Mouse (Mus musculus): ENCODE measurements around the gene Mvb12b. TPM values are rescaled to one million over a fixed set of nuclear protein-coding genes. Genes with fewer than 3 reads are reported as not detected.

The Mvb12b gene
- total RNA-seq, 2 experiments from 2014 or later, result 83.8 to 84.3 TPM

DNA sequence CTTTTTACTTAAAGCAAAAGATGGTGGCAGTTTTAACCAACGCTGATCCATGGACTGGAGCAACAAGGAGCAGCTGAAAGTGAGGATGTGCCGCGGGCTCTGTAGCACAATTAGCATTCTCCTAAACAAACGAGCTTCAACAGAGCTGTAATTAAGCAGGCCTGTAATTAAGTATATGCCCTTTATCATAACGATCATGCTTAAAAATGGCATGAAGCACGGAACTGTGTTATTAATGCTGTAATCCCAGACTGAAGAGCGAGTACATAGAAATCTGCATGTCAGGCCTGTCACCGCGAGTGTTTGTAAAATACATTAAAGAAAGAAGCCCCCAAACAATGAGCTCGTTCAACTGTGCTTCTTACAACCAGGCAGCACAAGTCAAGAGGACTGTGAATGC lies 128.3 kb downstream of the Mvb12b start:
- DNase-seq (ENCODE audit: low spot score in 2 of 2), result no peak
- intact Hi-C loops (cut with DNase I), result no loop called here

DNA sequence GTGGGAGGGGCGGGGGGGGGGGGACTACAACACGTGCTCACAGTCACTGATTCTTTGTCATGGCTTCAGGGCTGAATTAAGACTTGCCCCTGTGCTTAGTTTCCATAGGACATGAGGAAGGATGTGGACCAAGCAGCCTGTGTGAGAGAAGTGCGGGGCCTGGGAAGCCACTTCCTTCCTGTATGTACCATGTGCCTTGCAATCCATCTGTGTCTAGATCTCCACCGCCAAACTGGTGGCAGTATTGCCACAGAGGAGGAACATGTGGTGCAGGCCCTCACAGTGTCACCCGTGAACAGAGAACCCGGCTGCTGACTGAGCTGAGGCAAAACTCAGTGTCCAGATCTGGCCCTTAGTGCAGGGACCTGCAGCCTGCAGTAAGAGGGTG lies 132.1 kb downstream of the Mvb12b start:
- intact Hi-C loops (cut with DNase I), result no loop called here
- peak; percentile 32 to 37 for DNase-seq (ENCODE audit: low spot score in 2 of 2)

DNA sequence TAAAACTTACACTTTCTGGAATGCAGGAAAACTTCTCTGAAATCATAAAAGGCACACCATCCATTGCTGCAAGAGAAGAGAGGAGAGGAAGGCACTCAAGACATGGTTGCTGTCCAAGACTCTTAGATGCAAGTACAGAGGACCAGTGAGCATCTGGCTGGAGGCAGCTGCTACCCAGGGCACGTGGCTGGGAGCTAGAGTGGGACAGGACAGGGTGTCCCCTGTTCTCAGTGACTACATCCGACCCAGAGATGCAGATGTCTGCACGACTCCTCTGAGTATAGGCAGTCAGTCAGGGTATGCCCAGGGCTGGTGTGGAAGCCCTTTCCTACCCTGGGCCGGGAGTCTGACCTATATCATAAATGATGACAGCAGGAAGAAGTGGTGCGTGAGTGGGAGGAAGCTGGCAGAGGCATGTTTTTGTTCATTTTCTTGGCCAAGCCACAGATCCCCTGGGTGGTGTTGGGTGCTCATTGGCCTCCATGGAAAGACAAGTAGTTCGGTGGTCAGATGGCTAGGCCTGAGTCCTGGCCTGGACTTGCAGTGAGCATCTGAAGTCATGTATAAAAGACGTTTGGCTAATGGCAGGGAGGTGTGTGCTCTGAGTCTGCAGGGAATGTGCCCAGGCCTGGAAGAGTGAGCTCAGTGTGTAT lies 132.6 kb downstream of the Mvb12b start:
- intact Hi-C loops (cut with DNase I), result loop anchor here (5.0 kb wide), 1 partner anchor 32 kb away; no protein-coding TSS in a partner anchor

DNA sequence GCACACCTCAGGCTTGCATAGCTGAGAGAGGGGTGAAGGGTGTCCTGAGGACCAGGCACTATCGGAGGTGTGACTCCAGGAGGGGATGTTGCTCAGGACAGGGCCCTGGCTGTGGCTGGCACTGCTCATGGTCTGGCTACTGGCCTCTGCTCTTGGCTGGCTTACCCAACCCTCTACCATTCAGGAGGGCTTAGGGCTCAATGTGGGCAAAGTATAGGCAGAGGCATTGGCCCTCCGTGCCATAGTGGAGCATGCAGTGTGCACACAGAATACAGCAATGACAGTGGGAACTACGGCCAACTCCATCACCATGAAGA lies 133.5 kb downstream of the Mvb12b start:
- no peak for DNase-seq (ENCODE audit: low spot score in 2 of 2)
- intact Hi-C loops (cut with DNase I), result loop anchor here (5.0 kb wide), 1 partner anchor 33 kb away; no protein-coding TSS in a partner anchor

More for the DNA sequence above, 132.6 kb downstream of the Mvb12b start:
- DNase-seq (ENCODE audit: low spot score in 2 of 2), result no peak

DNA sequence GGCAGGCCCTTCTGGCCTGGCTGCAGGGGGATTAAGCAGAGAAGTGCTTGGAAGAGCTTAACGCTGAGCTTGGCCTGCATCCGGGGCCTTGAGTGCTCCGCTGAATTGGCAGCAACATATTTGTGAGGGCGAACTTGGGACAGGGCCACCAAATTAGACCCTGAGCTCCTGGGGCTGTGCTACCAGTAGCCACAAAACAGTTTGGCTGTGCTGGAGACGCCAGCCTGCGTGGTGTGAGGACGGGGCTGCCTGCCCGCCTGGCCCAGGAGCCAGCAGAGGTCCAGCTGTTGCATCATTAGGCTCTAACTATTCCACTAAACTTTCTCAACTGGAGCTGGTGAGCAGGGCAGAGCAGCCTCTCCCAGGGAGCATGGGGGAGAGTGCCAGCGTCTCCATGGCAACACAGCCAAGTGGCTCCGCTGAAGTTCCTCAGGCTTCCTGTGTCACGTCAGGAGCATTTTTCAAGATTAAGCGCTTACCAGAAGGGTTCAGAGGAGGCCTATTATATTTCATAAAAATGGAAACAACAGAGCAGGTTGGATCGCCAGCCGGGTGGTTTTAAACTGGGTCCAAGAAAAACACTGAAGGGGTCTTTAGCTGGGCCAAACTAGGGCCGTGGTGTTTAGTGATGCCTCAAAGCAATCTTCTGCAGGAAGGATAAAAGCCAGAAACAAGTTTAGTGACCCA lies 134.0 kb downstream of the Mvb12b start:
- intact Hi-C loops (cut with DNase I), result loop anchor here (5.0 kb wide), 1 partner anchor 34 kb away; no protein-coding TSS in a partner anchor
- DNase-seq (ENCODE audit: low spot score in 2 of 2), result peak; percentile 70 to 75

DNA sequence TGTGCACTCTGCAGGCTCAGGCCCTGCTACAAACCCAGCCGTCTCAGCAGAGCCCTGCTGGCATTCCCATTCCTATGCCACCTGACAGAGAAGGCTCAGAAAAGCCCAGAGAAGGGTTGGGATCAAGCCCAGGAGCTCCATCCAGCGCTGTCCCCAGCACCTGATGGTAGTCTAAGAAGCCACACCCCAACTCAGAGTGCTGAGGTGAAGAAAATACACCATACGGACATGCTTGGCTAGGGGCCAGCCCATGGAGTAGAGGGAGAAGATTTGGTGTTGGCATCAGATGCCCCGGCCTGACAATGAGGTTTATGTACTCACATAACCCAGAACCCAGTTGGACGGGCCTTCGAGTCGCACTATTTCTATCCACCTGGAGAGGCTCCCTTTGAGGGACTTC lies 137.1 kb downstream of the Mvb12b start:
- no peak for DNase-seq (ENCODE audit: low spot score in 2 of 2)
- intact Hi-C loops (cut with DNase I), result loop anchor here (5.0 kb wide), 1 partner anchor 37 kb away; no protein-coding TSS in a partner anchor

DNA sequence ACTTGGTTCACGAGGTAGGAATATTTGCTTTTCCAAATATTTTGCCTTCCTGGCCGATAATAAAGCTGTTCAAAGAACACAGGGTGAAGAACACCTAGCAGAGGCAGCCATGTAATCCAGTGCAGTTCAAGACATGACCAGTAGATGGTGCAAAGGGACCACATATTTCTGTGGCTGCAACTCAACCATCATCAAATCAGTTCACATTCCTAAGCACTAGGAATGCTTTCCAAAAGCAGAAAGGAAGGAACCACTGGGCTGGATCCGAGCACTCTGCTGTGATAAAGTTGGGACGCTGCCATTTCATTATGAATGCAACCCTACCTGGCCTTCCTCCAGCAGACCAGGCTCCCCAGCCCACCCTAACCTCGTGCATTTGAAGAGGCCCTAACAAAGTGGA lies 141.3 kb downstream of the Mvb12b start:
- intact Hi-C loops (cut with DNase I), result loop anchor here (5.0 kb wide), 2 partner anchors 76 to 211 kb away; no protein-coding TSS in a partner anchor
- DNase-seq (ENCODE audit: low spot score in 2 of 2), result peak; percentile 65 to 83

DNA sequence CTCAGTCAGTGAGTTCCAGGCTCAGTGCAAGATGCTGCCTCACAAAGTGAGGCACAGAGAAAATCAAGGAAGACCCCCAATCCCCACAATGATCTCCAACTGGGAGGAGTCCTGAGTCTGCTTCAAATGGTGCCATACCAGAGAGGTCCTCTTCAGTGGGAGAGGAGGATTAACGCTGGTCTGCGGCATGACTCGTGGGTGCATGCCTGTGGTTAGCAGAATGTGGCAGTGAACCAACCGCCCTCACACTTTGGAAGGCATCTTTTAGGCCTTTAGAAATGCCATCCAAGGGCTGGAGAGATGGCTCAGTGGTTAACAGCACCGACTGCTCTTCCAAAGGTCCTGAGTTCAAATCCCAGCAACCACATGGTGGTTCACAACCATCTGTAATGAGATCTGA lies 142.0 kb downstream of the Mvb12b start:
- intact Hi-C loops (cut with DNase I), result loop anchor here (5.0 kb wide), 2 partner anchors 77 to 212 kb away; no protein-coding TSS in a partner anchor
- DNase-seq (ENCODE audit: low spot score in 2 of 2), result no peak

DNA sequence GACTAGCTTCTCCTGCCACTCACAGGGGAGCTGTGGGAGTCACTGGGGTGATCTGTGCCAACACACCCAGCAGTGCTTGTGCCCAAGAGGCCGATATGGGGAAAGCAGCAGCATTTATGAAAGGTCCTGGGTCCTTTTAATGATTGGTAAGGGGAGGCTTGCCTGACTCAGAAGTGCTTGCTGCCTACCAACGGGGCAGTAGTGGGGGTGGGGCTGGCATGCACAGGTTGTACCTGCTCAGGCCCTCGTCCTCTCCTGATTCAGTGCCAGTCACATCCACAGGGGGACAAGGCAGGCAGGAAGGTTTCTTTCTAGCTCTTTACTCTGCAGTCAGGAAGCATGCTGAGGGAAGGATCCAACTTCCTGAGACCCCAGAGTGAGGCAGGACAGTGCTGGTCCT lies 150.6 kb downstream of the Mvb12b start:
- intact Hi-C loops (cut with DNase I), result no loop called here
- DNase-seq (ENCODE audit: low spot score in 2 of 2), result no peak

DNA sequence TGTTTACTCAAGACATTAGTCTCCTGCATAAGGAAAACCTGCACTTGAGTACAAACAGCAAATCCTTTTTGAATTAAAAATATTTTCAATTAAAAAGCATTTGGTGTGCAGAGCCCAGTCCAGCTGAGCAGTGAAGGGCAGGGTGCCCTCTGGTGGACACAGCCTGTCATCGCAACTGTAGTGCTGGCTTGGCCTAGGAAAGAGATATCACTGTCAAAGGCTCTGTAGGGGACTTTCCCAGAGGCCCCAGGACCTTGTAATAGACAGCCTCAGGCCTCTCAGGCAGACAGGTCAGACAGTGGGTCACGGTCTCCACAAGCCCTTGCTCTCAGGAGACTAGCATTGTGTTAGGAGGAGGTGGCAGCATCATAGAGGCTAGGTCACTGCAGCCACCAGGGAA lies 151.0 kb downstream of the Mvb12b start:
- intact Hi-C loops (cut with DNase I), result no loop called here
- DNase-seq (ENCODE audit: low spot score in 2 of 2), result peak; percentile 55 to 57

DNA sequence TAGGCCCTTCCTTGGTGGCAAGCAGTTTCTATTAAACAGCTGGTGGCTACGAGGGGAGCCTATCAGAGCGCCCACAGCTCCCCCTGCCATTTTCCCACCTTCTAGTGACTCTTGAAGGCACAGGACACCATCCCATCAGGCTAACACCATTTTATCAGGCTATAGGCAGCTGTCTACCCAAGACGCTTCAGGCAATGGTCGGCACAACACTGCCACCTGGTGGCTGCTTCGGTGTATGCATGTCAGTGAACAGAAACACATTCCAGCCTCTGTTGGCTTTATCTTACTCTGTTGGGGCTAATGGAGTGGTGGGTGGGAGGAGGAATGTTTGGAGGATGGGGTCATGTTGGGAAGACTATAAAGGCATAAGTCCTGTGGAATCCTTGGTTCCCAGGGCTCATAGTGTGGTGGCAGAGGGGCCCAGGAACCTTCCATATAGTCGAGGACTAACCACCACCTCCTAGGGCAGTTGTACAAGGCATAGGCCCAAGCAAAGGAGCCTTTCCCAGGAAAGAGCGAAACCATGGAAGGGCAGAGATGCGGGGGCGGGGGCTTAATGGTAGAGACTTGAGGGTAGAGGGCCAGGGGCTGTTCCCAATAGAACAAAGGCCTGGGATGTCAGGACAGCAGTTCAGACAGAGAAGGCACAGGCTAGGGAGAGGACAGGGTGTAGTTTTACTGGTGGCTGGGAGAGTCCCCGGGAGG lies 152.8 kb downstream of the Mvb12b start:
- peak; percentile 76 to 77 for DNase-seq (ENCODE audit: low spot score in 2 of 2)

DNA sequence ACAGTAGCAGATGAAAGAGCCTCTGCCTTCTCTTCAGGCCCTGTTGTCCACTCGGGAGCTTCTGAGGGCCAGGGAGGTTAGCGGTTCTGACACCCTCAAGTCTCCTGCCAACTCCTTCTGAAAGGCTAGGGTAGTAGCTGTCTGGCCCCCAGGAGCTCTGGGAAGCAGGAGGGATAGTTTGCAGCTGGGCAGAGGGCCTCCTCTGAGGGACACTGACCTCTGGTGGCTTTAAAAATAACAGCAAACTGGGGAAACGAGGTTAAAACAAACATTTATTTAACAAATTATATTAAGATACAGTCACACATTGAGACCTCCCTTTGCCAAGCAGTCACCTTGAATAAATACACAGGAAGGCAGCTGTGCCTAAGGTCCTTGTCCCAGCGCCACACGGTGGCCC lies 158.0 kb downstream of the Mvb12b start:
- intact Hi-C loops (cut with DNase I), result loop anchor here (5.0 kb wide), 1 partner anchor 242 kb away; no protein-coding TSS in a partner anchor
- DNase-seq (ENCODE audit: low spot score in 2 of 2), result no peak

More for the DNA sequence above, 152.8 kb downstream of the Mvb12b start:
- intact Hi-C loops (cut with DNase I), result loop anchor here (1.0 to 5.0 kb wide), 2 partner anchors 53 to 248 kb away; no protein-coding TSS in a partner anchor

DNA sequence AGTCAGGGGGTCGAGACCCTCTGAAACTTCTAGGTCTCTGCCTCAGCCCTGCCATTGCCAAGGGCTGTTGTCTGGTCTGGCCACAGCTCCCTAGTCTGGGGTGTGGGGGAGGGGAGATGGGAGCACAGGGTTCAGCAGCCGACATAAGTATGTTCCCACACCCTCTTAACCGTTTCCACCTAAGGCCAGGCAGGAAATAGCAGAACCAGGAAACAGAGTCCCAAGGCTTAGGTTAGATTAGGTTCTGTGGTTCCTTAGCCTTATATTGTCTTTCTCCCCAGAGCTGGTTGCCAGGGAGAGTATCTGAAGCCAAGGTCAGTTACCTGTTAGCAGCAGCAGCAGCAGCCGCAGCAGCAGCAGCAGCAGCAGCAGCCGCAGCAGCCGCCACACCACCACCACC lies 160.5 kb downstream of the Mvb12b start:
- DNase-seq (ENCODE audit: low spot score in 2 of 2), result no peak
- intact Hi-C loops (cut with DNase I), result no loop called here

DNA sequence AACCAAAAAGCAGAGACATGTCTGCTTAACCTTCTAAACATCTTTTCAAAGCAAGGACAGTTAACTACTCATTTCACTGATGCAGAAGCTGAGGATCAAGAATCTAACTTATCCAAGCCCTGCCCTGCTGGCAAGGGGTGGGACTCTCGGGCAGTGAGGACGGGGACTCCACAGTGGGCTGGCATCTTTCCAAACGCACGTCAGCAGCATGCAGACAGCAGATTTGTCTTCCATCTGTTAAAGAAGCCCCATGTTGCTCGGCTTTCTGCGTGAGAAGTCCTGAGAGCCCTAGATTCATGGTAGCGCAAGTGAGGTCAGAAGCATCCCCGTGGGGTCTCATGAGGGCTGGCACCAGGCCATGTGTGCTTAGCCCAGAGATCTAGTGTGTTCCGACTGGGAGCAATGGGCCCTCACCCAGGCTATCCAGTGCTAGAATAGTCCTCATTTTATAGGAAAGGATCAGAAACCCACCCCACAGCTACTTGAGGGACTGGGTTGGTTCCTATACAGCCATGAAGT lies 167.3 kb downstream of the Mvb12b start:
- intact Hi-C loops (cut with DNase I), result no loop called here
- no peak for DNase-seq (ENCODE audit: low spot score in 2 of 2)

DNA sequence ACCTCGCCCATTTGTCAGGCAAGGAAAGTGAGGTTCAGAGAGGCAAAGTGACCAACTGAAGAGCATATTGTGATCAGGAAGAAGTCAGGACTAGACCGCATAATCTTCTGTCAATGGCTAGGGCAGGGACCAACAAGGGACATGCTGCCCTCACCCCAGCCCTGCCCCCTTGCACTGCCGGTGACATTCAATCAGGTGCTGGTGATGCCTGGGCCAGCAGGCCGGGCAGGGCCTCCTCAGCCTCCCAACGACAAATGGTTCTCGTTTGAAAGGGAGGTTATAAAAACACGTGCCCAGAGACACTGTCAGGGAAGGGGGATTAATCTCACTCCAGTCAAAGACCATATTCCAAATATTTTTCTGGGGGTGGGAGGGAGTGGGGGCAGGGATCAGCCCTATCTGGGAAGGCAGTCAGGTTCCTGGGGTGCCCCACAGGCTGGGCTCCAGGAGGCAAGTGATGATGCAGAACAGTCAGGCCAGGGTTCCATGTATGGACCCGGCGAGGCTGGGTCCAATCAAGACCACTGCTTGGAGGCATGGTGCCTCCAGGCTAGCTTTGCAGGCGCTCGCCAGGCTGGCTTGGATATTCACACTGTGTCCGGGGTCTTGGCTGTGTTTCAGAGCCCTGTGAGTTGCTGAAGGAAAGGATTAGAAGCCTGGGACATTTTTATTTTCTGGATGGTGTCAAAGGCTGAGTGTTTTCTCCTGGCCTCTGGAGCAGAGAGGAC lies 168.2 kb downstream of the Mvb12b start:
- intact Hi-C loops (cut with DNase I), result no loop called here
- DNase-seq (ENCODE audit: low spot score in 2 of 2), result no peak

DNA sequence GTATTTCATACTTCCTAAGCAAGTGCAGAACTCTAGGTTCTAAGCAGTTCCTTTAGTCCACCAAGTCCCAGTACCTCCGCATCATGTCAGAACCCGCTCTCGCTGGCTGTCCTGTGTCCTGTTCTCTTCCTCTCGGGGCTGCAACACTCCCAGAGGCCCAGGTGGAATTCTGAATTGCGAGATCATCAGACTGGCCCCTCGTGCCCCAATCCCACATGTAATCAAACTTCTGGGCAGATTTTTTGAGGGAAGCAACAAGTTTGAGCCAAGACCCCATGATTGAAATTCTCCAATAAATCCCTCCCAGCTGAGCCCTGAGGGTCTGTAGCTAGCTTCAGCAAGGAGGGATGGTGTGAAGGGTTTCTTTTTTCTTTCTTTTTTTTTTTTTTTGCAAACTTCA lies 169.2 kb downstream of the Mvb12b start:
- DNase-seq (ENCODE audit: low spot score in 2 of 2), result no peak
- intact Hi-C loops (cut with DNase I), result no loop called here

DNA sequence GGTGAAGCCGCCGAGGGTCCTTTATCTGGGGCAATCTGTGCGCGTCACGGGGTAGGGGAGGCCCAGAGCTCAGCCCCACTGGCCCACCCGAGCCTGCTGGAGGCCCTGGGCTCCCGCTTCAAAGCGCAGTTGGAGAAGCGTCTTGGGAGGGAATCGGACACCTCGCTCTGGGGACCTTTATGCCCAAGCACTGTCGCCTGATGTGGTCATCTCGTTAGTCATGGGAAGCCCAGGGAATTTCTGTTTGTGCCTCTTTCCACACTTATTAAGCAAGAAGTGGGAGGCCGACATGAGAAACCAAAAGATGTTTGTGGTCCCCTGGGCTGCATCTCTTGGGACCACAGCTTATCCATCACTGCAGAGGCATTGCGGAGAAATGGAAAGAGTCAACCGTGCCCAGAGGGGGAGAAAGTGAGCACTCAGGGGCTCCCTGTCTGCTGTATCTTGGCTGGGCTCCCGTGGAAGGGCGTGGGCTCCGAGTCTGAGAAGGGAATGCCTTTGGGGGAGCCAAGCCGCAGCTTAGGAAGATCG lies 169.9 kb downstream of the Mvb12b start:
- DNase-seq (ENCODE audit: low spot score in 2 of 2), result no peak
- intact Hi-C loops (cut with DNase I), result no loop called here

DNA sequence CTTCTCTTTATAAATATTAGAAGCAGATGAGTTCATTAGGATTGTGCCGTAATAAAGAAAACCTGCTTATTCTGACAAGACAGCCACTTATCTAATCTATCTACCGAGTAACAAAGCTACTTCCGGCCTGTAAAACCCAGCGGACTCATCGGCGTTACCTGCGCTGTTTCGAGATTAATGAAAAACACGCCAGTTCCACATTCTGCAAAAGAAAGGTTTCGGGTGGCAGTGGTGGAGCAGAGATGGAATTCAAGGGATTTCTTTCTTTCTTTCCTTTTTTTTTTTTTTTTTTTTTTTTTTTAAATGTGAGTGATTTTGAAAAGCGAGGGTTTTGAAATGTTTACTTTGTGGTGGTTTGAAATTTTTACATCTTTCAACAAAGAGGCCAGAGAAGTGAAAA lies 170.4 kb downstream of the Mvb12b start:
- DNase-seq (ENCODE audit: low spot score in 2 of 2), result no peak
- intact Hi-C loops (cut with DNase I), result no loop called here

DNA sequence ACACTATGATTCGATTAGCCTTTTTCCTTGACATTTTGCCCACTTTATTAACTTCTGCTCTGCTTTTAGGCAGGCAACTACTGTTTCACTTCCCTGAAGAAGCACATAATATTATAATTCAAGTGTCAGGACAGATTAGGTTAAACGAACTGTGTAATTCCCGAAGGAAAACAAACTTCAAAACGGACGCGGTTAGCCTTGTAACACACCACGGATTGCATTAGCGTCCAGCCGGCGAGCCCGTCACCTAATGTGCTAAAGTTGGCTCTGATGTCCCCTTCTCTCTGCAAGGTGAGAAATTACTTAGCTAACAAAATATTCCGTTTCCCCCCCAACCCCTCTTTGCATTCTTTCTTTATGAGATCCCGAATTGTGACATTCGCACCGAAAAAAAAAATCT lies 170.9 kb downstream of the Mvb12b start:
- DNase-seq (ENCODE audit: low spot score in 2 of 2), result no peak
- intact Hi-C loops (cut with DNase I), result no loop called here

Measured in left cerebral cortex, postnatal 36 days (tissue).